Mouse (Mus musculus): ENCODE results near the gene Krt26. TPM values are rescaled to one million over a fixed set of nuclear protein-coding genes. Genes with fewer than 3 reads are reported as not detected.
A peak's percentile ranks its signal among the peaks of the same experiment; 100 is the strongest.

Gene Krt26
- total RNA-seq, 2 experiments from 2014 or later, result not detected

GRCm38 (mm10) chr11:99295039-99295438 is 42.7 kb downstream of the Krt26 start:
- no peak for ATAC-seq (replicated peaks; ENCODE audit: low FRiP score, low TSS enrichment, poor library complexity, severe bottlenecking)

GRCm38 (mm10) chr11:99292846-99293245 is 44.9 kb downstream of the Krt26 start:
- ATAC-seq (replicated peaks; ENCODE audit: low FRiP score, low TSS enrichment, poor library complexity, severe bottlenecking), result 0 out of 2 replicates have a peak, but pooled peaks have one; percentile 44

DNA sequence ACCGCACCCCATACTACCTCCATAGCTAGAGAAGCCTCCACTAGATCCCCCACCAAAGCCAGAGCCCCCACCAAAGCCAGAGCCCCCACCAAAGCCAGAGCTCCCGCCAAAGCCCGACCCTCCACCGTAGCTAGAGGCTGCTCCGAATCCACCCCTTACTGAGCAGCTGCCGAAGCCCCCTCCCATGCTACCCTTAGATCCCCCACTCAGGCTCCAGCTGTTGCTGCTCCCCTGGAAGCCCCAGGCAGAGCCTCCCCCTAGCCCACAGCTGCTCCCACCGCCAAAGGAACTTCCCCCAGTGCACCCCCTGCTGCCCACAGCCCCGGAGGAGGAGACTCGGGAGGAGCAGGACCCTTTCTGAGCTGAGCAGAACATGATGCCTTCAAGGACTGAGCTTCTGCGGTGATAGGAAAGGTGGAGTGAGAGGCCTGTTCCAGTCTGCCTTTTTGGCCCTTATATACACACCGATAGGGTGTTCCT is 52.9 kb downstream of the Krt26 start, which contains the start of gene Krt24:
TSS of gene Krt24 (minus strand) at position 430 of the 480 bp plus-strand sequence.
- ATAC-seq (replicated peaks; ENCODE audit: low FRiP score, low TSS enrichment, poor library complexity, severe bottlenecking), result no peak

- no peak for ATAC-seq (replicated peaks; ENCODE audit: low FRiP score, low TSS enrichment, poor library complexity, severe bottlenecking)
These were observed 53.8 kb downstream of the Krt26 start for GRCm38 (mm10) chr11:99284011-99284410.

DNA sequence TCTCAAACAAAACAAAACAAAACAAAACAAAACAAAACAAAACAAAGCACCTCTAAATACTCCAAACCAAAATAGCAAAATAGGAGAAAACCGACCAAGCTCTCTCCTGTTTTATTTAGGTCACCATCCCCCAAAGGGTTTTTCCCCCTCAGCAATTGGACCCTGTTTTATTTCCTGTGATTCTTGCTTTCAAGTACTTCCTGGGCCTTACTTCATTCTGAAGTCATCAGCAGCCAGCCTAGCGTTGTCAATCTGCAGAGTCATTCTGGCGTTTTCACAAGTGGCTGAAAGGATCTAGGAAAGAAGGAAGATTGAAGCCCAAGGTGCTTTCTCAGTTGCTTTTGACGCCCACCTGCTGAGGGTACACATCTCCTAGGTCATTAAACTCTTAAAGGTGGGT is 54.4 kb downstream of the Krt26 start:
- no peak for ATAC-seq (replicated peaks; ENCODE audit: low FRiP score, low TSS enrichment, poor library complexity, severe bottlenecking)

DNA sequence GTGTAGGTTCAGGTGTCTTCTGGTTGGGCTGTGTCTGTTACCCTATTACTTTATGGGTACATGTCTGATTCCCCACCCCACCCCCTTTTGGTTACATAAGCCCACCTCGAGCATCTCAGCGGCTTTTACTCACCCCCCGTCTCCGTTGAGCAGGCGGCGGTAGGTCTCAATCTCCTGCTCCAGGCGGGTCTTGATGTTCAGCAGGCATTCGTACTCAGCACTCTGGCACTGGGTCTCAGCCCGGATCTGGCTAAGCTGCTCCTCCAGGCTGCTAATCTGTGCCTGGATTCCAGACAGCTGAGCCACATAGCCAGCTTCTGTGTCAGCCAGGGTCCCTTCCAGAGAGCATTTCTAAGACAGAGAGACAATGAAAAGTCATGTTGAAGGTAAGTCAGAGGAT is 56.6 kb downstream of the Krt26 start:
- no peak for ATAC-seq (replicated peaks; ENCODE audit: low FRiP score, low TSS enrichment, poor library complexity, severe bottlenecking)

DNA sequence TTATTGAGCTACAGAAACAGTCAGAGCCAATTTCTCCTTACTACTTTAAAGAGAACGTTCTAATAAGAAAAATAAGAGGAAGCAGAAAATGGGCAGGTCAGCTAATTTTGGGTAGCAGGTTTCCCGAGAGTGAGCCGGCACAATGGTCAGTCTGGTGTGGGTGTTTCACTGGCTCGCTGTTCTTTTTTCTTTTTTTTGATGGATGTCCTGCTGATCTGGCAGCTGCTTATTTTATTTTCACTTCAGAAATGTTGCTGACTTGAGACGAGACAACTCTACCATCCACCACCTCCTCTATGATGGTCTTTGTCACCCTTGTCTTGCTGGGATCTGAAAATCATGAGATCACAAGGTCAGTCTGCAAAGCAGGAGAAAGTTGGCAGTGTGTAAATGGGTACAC is 57.8 kb downstream of the Krt26 start:
- ATAC-seq (replicated peaks; ENCODE audit: low FRiP score, low TSS enrichment, poor library complexity, severe bottlenecking), result no peak

Other genes starting within 250 kb of the Krt26 start
- not detected in 2 replicates for gene Tns4, start 248.7 kb downstream of the Krt26 start, total RNA-seq (2014; fragmentation: Nextera tagmentation)
- gene Tns4, start 248.7 kb downstream of the Krt26 start, total RNA-seq (2017), result not detected in 2 replicates
- gene Ccr7, start 182.9 kb downstream of the Krt26 start, total RNA-seq (2014; fragmentation: Nextera tagmentation), result 0.47 TPM in 1 of 2 replicates, not detected in the other
- gene Ccr7, start 182.9 kb downstream of the Krt26 start, total RNA-seq (2017), result not detected in 2 replicates
- gene Smarce1, start 106.9 kb downstream of the Krt26 start, total RNA-seq (2014; fragmentation: Nextera tagmentation), result 113 and 114 TPM in 2 replicates
- 223 and 323 TPM in 2 replicates for gene Smarce1, start 106.9 kb downstream of the Krt26 start, total RNA-seq (2017)
- gene Krt222, start 93.9 kb downstream of the Krt26 start, total RNA-seq (2014; fragmentation: Nextera tagmentation), result not detected in 2 replicates
- not detected in 2 replicates for gene Krt222, start 93.9 kb downstream of the Krt26 start, total RNA-seq (2017)
- gene Krt24, start 52.7 kb downstream of the Krt26 start, total RNA-seq (2014; fragmentation: Nextera tagmentation), result not detected in 2 replicates
- gene Krt24, start 52.7 kb downstream of the Krt26 start, total RNA-seq (2017), result not detected in 2 replicates
- gene Krt25, start 15.0 kb downstream of the Krt26 start, total RNA-seq (2014; fragmentation: Nextera tagmentation), result not detected in 2 replicates
- gene Krt25, start 15.0 kb downstream of the Krt26 start, total RNA-seq (2017), result not detected in 2 replicates
- gene Krt27, start 13.1 kb upstream of the Krt26 start, total RNA-seq (2014; fragmentation: Nextera tagmentation), result not detected in 2 replicates
- not detected in 2 replicates for gene Krt27, start 13.1 kb upstream of the Krt26 start, total RNA-seq (2017)
- not detected in 2 replicates for gene Krt28, start 36.9 kb upstream of the Krt26 start, total RNA-seq (2014; fragmentation: Nextera tagmentation)
- gene Krt28, start 36.9 kb upstream of the Krt26 start, total RNA-seq (2017), result not detected in 2 replicates
- 0.59 and 4.9 TPM in 2 replicates for gene Krt10, start 51.4 kb upstream of the Krt26 start, total RNA-seq (2014; fragmentation: Nextera tagmentation)
- gene Krt10, start 51.4 kb upstream of the Krt26 start, total RNA-seq (2017), result not detected in 2 replicates
- not detected in 2 replicates for gene Krt12, start 84.3 kb upstream of the Krt26 start, total RNA-seq (2014; fragmentation: Nextera tagmentation)
- not detected in 2 replicates for gene Krt12, start 84.3 kb upstream of the Krt26 start, total RNA-seq (2017)
- not detected in 2 replicates for gene Krt20, start 100.2 kb upstream of the Krt26 start, total RNA-seq (2014; fragmentation: Nextera tagmentation)
- not detected in 2 replicates for gene Krt20, start 100.2 kb upstream of the Krt26 start, total RNA-seq (2017)
- gene Krt23, start 155.2 kb upstream of the Krt26 start, total RNA-seq (2014; fragmentation: Nextera tagmentation), result not detected in 2 replicates
- not detected in 2 replicates for gene Krt23, start 155.2 kb upstream of the Krt26 start, total RNA-seq (2017)
- not detected in 2 replicates for gene Krt39, start 183.4 kb upstream of the Krt26 start, total RNA-seq (2014; fragmentation: Nextera tagmentation)
- not detected in 2 replicates for gene Krt39, start 183.4 kb upstream of the Krt26 start, total RNA-seq (2017)
- gene Krt40, start 205.2 kb upstream of the Krt26 start, total RNA-seq (2014; fragmentation: Nextera tagmentation), result not detected in 2 replicates
- gene Krt40, start 205.2 kb upstream of the Krt26 start, total RNA-seq (2017), result not detected in 2 replicates
- gene Krtap3-3, start 212.9 kb upstream of the Krt26 start, total RNA-seq (2014; fragmentation: Nextera tagmentation), result not detected in 2 replicates
- gene Krtap3-3, start 212.9 kb upstream of the Krt26 start, total RNA-seq (2017), result not detected in 2 replicates
- gene Krtap3-2, start 218.9 kb upstream of the Krt26 start, total RNA-seq (2014; fragmentation: Nextera tagmentation), result not detected in 2 replicates
- gene Krtap3-2, start 218.9 kb upstream of the Krt26 start, total RNA-seq (2017), result not detected in 2 replicates
- gene Gm11939, start 221.5 kb upstream of the Krt26 start, total RNA-seq (2014; fragmentation: Nextera tagmentation), result not detected in 2 replicates
- not detected in 2 replicates for gene Gm11939, start 221.5 kb upstream of the Krt26 start, total RNA-seq (2017)
- not detected in 2 replicates for gene Krtap3-1, start 228.7 kb upstream of the Krt26 start, total RNA-seq (2014; fragmentation: Nextera tagmentation)
- not detected in 2 replicates for gene Krtap3-1, start 228.7 kb upstream of the Krt26 start, total RNA-seq (2017)
- gene Krtap1-5, start 243.1 kb upstream of the Krt26 start, total RNA-seq (2014; fragmentation: Nextera tagmentation), result not detected in 2 replicates
- not detected in 2 replicates for gene Krtap1-5, start 243.1 kb upstream of the Krt26 start, total RNA-seq (2017)
- gene Krtap1-4, start 245.7 kb upstream of the Krt26 start, total RNA-seq (2014; fragmentation: Nextera tagmentation), result not detected in 2 replicates
- gene Krtap1-4, start 245.7 kb upstream of the Krt26 start, total RNA-seq (2017), result not detected in 2 replicates